Mouse (Mus musculus) telencephalon, adult 2 months (tissue): ENCODE measurements at regions not wholly inside any gene's neighbourhood (a gene's known extent, or its start where the extent isn't known, plus 50 kb on each side); places are given as distances from the start of the nearest gene placed in this dataset.
A peak's percentile ranks its signal among the peaks of the same experiment; 100 is the strongest.

ENCODE experiments used
- DNase-seq: peaks from one replicate; pipeline ENCODE4 v3.0.0-alpha.2; 2011; ENCODE audit warnings: low read depth, low spot score

GRCm38 (mm10) chr1:169439621-169440020 lies 91.6 kb downstream of the Nuf2 start:
- no peak for DNase-seq

- DNase-seq = no peak
Measured at GRCm38 (mm10) chr1:169438006-169438405, 93.3 kb downstream of the Nuf2 start.

- DNase-seq = peak; percentile 96
Measured at GRCm38 (mm10) chr1:169422408-169422807, 108.9 kb downstream of the Nuf2 start.

GRCm38 (mm10) chr1:169421671-169422070 lies 109.6 kb downstream of the Nuf2 start:
- no peak for DNase-seq

GRCm38 (mm10) chr1:169418665-169419045 lies 112.6 kb downstream of the Nuf2 start:
- no peak for DNase-seq

GRCm38 (mm10) chr1:169417979-169418664 lies 113.1 kb downstream of the Nuf2 start:
- no peak for DNase-seq

GRCm38 (mm10) chr1:169416701-169417100 lies 114.6 kb downstream of the Nuf2 start:
- no peak for DNase-seq

DNA sequence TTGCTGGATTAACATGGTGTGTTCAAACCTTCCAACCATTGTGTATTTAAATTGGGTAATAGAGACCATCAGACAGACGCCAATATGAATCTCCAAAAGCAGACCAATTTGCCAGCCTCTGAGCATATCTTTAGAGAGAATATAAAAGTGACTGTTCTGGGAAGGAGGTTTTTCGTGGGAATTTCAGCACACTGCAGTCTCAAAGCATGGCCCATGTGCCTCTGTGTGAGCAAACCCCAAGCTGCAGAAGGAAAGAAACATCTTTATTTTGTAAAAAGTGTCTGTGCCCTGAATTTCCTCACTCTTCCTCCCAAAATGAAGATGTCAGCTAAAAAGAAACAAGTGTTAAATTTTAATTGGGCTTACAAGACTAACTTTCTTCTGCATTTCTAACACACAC lies 123.1 kb downstream of the Nuf2 start:
- no peak for DNase-seq

DNA sequence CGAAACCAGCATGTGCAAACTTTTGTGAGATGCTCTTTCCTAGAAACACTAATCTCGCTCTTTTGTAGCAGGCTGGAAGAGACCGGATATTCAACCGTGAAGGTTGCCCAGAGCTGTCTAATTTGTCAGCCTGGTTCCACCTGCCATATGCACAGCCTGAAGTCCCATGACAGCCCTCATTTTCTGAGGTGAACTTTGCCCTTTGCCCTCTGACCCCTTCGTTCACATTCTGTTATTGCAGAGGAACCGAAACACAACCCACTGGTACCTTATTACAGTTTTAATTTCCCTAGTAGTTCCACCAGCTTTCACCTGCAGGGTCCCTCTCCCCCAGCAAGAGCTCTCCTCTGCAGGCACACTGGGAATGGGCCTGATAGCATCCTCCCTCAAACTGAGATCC lies 130.4 kb downstream of the Nuf2 start:
- no peak for DNase-seq

- no peak for DNase-seq
Measured at GRCm38 (mm10) chr1:169397371-169397770, 133.9 kb downstream of the Nuf2 start.

DNA sequence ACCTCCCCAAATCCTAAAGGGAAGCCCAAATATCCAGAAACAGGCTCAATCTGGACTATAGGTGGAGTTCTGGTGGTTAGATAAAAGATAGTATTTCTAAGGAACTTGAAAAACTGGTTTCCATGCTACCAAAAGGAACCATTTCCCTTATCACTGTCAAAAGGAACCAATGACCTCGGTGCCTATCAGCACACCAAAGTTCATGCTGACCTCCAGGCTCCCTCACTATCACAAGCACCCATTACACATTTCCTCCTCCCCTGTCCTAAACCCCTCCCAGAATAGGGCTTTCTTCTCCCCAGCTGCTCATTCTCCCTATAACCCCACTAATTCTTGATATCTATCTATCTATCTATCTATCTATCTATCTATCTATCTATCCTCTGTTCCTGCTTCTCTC lies 144.2 kb downstream of the Nuf2 start:
- DNase-seq = no peak

DNA sequence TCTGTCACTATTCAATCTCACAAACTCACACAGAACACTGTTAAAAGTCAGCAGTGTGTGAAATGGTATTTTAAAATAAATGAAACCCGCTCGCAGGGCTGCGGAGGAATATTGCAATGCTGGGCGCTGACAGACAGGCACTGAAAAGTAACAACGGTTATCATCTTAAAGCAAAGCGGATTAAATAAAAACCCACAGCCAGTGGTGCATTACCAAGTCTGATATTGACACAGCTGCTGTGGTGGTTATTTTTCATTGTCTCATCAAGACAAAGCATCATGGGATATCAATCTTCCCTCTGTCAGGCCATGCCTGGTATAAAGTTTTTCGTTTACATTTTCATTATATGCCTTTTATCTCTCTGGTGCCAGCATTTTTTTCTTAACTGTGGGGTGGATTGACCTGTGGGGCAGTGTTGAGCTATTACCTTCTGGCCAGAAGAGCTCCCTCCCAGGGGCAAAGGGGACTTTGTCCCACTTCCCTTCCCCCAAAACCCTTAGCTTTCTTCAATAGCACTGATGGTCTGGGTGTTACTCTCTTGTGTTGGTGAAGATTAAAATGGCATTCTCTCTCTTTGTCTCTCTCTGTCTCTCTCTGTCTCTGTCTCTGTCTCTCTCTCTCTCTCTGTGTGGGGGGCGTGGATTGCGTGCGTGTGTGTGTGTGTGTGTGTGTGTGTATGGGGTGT lies 145.4 kb downstream of the Nuf2 start:
- no peak for DNase-seq

DNA sequence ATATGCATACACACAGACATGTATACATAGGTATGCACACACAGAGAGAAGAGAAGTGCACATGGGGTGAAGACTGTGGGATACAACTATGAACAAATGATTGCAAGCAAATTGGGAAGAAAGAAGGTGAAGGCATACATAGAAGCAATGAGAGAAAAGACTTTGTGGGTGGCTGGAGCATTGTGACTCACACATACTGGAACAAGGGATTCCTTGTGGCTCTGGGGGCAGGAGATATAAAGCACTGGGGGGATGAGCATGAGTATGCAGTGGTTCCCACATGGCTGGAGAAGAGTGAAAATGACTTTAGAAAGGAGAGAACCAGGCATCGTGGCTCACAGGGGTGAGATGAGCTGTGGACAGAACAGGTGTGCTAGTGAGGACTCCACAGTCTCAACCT lies 156.6 kb downstream of the Nuf2 start:
- DNase-seq = no peak

DNA sequence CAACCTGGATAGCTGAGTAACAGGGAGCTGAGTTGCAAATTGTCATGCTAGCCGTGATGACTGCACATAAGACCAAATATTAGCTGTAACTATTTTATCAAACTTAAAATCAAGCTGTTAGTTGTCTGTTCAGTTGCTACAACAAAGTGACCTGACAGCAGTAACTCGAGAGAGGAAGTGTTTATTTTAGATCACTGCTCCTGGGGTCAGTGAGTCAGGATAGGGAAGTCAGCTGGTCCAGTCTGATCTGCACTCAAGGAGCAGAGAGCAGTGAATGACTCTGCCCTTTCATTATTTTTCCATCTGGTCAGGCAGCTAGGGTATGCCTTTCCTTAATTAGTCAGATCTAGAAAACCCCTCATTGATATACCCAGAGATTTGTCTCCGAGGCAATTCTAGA lies 162.5 kb downstream of the Nuf2 start:
- no peak for DNase-seq

DNA sequence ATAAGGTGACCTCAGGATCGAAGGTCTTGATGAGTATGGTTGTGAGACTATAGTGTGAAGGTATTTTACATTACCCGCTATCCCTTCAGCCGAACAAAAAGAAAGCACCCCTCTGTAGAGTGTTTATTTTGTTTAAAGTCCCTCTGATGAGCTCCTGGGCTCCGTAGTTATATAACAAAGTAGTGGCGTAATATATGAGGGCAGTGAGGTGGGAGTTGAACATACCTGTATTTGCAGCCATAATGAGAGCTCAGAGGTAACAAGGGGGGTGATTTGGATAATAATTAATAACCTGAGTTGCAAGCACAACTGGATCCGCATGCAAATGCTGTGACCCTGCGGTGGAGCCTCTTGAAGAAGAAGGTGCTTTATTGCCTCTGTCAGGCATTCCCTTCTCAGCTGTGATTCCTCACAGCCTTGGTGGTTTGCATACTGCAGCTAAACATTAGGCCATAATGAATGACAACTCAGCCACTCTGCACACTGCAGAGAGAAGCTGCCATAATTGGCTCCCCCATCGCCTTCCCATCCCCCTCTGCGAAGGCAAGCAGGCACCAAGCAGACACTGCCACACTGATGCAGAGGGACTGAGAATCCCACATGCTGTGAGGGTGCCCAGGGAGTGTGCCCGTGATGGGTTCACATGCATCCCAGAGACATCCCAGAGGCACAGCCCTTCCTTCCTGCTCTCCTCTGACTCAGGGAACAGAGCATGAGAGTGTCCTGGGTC lies 163.3 kb downstream of the Nuf2 start:
- DNase-seq = no peak

DNA sequence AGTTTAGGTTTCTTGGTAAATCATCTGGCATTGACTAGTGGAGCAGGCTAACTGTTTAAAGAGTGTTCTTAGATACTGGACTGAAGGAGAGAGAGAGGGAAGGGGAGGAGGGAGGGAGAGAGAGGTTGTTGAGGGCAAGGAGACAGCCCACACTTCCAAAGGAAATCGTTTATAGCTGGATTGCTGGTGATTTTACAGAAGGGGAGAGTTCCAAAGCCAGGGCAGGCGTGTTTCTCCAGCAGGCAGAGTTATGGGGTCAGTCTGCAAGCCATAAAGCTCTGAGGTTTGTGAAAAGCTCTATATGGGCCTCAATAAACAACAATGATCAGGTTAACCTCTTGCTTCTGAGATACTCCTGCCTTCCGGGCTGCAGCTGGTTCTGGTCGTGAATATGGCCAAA lies 163.9 kb downstream of the Nuf2 start:
- no peak for DNase-seq

GRCm38 (mm10) chr1:169362564-169362963 lies 168.7 kb downstream of the Nuf2 start:
- DNase-seq = no peak

- DNase-seq = no peak
Measured at GRCm38 (mm10) chr1:169357652-169358241, 173.5 kb downstream of the Nuf2 start.

DNA sequence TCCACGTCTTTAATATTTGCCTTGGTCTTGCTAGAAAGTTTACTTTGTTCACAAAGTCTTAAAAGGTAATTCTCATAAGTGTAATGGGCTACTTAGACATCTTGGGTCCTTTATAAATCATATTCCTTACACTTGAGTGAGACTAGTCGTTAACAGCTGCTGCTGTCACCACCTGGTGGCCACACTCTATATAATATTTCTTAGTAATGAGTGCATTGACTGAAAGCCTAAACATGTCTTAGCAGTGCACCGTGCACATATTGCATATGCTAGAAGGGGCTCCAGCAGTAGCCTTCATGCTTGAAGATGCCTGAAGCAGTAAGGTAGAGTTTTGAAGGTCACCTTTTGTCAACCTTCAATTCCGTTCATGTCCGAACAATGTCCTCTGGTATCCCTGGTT lies 177.2 kb downstream of the Nuf2 start:
- DNase-seq = no peak

GRCm38 (mm10) chr1:169347692-169348091 lies 183.6 kb downstream of the Nuf2 start:
- DNase-seq = no peak

- peak; percentile 79 for DNase-seq
Measured at GRCm38 (mm10) chr1:169346876-169347275, 184.4 kb downstream of the Nuf2 start.

GRCm38 (mm10) chr1:169341131-169341530 lies 190.1 kb downstream of the Nuf2 start:
- DNase-seq = no peak
